Mouse (Mus musculus): ENCODE results near the gene Slc22a12. TPM values are rescaled to one million over a fixed set of nuclear protein-coding genes. Genes with fewer than 3 reads are reported as not detected.

The Slc22a12 gene
- polyA plus RNA-seq, 1 experiment from 2014 or later = 0.11 TPM

DNA sequence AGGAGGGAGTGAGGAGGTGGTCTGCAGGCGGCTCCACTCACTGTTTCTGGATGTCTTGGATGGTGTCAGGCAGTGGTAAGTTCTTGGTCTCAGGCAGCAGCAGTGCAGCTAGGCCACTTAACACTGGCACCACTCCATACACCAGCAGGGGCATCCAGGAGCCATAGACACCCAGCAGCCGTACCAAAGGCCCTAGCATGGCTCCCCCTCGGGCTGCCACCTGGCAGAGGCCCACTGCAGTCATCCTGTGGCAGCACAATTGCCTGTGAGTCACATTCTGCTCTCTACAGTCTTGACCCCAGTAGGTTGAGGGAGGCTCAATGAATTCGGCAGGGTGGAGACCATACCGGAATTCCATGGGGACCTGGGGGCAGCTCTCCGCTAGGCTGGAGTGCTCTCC lies 6.1 kb downstream of the Slc22a12 start:
- Histone ChIP-seq H3K9ac (ENCODE audit: low read depth, low read length) (0 out of 2 replicates have a peak overlapping the region, but pooled peaks have one; percentile 20), H3K27ac (ENCODE audit: low read length) (peak overlapping the region; percentile 33; the same call in 1 of the 2 replicates), H3K27me3 (ENCODE audit: control insufficient read depth, insufficient read depth, low read depth, low read length) (no peaks in the 10 kb centered on the region), H3K4me2 (ENCODE audit: low read length) (no peak overlapping the region), H3K4me3 (ENCODE audit: low read depth, low read length) (no peak overlapping the region), H3K4me1 (ENCODE audit: control insufficient read depth, insufficient read depth, low read length) (peaks cover 22% of the 10 kb centered on the region), H3K9me3 (replicated peaks; ENCODE audit: control insufficient read depth, low read length, poor library complexity, severe bottlenecking) (no peaks in the 10 kb centered on the region), H3K36me3 (ENCODE audit: control insufficient read depth, insufficient read depth, low read length) (no peaks in the 10 kb centered on the region)
- WGBS = 66% methylated on average over 6 of the region's 6 CpGs
- ATAC-seq = no peak

DNA sequence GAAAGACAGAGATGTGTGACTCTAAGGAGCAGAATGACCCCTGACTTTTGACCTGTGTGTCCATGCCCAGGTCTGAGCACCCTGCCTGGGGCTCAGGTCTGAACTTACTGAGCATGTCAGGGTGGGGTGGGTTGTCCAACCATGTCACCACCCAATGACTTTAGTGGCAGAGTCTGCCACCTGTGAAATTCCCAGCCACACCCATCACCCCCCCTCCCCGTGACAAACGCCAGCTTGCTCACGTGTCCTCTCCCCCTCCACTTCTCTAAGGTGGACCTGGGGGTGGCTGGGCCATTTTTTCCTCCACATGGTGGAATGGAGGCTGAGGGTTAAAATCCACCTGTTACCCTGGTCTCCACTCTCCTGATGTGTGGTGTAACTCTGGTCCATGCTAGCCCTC lies 6.6 kb downstream of the Slc22a12 start:
- 90% methylated on average over 3 of the region's 3 CpGs for WGBS
- Histone ChIP-seq H3K4me1 (ENCODE audit: control insufficient read depth, insufficient read depth, low read length) (peaks cover 27% of the 10 kb centered on the region), H3K27ac (ENCODE audit: low read length) (no peak overlapping the region), H3K9ac (ENCODE audit: low read depth, low read length) (no peak overlapping the region), H3K4me2 (ENCODE audit: low read length) (no peak overlapping the region), H3K4me3 (ENCODE audit: low read depth, low read length) (no peak overlapping the region), H3K36me3 (ENCODE audit: control insufficient read depth, insufficient read depth, low read length) (no peaks in the 10 kb centered on the region), H3K27me3 (ENCODE audit: control insufficient read depth, insufficient read depth, low read depth, low read length) (no peaks in the 10 kb centered on the region), H3K9me3 (replicated peaks; ENCODE audit: control insufficient read depth, low read length, poor library complexity, severe bottlenecking) (no peaks in the 10 kb centered on the region)
- no peak for ATAC-seq

DNA sequence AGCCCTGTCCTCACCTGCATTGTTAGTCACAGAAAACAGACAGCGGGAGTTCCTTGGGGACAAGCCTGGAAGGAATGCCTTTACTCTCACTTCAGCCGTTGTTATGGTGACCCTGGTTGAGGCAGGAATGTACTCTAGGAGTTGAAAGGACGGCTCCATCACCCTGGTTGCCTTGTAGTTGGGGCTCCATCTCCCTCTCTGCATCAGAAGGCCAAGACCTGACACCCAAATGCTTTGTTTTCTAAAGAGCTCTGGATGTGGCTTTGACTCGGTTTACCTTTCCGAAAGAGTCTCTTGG lies 8.8 kb downstream of the Slc22a12 start:
- Histone ChIP-seq H3K27me3 (ENCODE audit: control insufficient read depth, insufficient read depth, low read depth, low read length) (no peaks in the 10 kb centered on the region), H3K9ac (ENCODE audit: low read depth, low read length) (0 out of 2 replicates have a peak overlapping the region, but pooled peaks have one; percentile 20), H3K4me2 (ENCODE audit: low read length) (no peak overlapping the region), H3K27ac (ENCODE audit: low read length) (no peak overlapping the region), H3K36me3 (ENCODE audit: control insufficient read depth, insufficient read depth, low read length) (no peaks in the 10 kb centered on the region), H3K4me1 (ENCODE audit: control insufficient read depth, insufficient read depth, low read length) (peaks cover 46% of the 10 kb centered on the region), H3K4me3 (ENCODE audit: low read depth, low read length) (no peak overlapping the region), H3K9me3 (replicated peaks; ENCODE audit: control insufficient read depth, low read length, poor library complexity, severe bottlenecking) (no peaks in the 10 kb centered on the region)
- no peak for ATAC-seq
- 28% methylated on average over 5 of the region's 5 CpGs for WGBS

DNA sequence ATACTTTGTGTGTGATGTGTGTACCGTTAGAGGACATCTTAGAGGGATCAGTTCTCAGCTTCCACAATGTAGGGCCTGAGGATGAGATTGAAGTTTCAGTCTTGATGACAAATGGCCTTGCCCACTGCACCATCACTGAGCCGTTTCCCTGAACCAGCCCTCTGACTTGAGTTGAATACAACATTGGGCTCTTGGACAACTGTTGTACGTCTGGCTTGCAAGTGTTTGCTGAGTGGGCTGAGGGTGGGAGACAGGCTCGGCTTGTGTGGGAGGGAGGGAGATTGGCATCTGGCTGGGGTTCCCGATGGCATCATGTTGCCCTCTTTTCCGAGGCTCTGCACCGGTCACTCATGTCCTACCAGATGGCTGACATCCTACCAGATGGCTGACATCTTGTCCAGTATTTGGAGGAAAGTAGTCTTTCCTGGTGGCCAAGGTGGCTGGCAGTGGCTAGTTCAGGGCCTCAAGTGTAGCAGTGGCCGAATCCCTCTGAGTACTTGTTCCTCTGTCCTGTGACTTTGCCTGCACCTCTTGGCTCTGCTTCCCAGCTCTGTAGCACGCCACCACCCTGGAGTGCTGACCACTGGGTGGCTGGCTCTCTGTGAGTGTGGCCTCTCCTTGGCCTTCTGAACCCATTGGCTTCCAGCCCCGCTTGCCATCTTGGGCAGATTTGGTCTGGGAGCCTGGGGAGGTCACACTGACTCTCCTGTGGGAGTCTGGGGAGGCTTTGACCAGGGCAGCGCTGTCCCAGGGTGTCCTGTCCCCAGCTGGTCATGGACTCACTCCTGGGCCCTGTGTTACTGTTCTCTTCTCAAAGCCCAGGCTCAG lies 9.3 kb downstream of the Slc22a12 start:
- Histone ChIP-seq H3K27ac (ENCODE audit: low read length) (peak overlapping the region; percentile 50), H3K4me2 (ENCODE audit: low read length) (peak overlapping the region; percentile 33; the same call in 1 of the 2 replicates), H3K36me3 (ENCODE audit: control insufficient read depth, insufficient read depth, low read length) (no peaks in the 10 kb centered on the region), H3K9ac (ENCODE audit: low read depth, low read length) (0 out of 2 replicates have a peak overlapping the region, but pooled peaks have one; percentile 20), H3K4me1 (ENCODE audit: control insufficient read depth, insufficient read depth, low read length) (peaks cover 46% of the 10 kb centered on the region), H3K9me3 (replicated peaks; ENCODE audit: control insufficient read depth, low read length, poor library complexity, severe bottlenecking) (no peaks in the 10 kb centered on the region), H3K27me3 (ENCODE audit: control insufficient read depth, insufficient read depth, low read depth, low read length) (no peaks in the 10 kb centered on the region), H3K4me3 (ENCODE audit: low read depth, low read length) (no peak overlapping the region)
- WGBS = 63% methylated on average over 11 of the region's 11 CpGs
- no peak for ATAC-seq

DNA sequence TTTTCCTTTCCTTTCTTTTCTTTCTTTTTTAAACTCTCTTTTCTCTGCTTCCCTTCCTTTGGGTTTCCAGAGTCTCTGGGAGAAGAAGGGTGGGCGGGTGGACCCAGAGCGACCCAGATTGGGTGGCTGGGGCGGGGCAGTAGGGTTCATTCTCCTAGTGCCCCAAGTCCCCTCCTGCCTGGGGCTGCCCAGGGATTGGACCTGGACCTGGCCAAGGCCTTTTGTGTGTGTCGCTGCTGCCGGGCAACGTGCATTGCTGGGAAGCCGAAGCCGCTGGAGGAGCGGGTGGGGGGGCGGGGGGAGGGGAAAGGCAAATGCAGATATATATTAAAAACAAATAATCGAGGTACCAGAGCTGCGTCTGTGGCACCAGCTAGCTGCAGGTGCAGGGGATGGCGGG lies 10.2 kb downstream of the Slc22a12 start:
- H3K27ac ChIP-seq (ENCODE audit: low read length) = peak overlapping the region; percentile 50
- H3K4me2 ChIP-seq (ENCODE audit: low read length) = peak overlapping the region; percentile 33
- H3K4me3 ChIP-seq (ENCODE audit: low read depth, low read length) = no peak overlapping the region
- peaks cover 46% of the 10 kb centered on the region for H3K4me1 ChIP-seq (ENCODE audit: control insufficient read depth, insufficient read depth, low read length)
- no peak for ATAC-seq
- no peaks in the 10 kb centered on the region for H3K9me3 ChIP-seq (replicated peaks; ENCODE audit: control insufficient read depth, low read length, poor library complexity, severe bottlenecking)
- no peaks in the 10 kb centered on the region for H3K27me3 ChIP-seq (ENCODE audit: control insufficient read depth, insufficient read depth, low read depth, low read length)
- WGBS = 6% methylated on average over 13 of the region's 13 CpGs
- H3K36me3 ChIP-seq (ENCODE audit: control insufficient read depth, insufficient read depth, low read length) = no peaks in the 10 kb centered on the region; the same call in 1 of the 2 replicates
- no peak overlapping the region for H3K9ac ChIP-seq (ENCODE audit: low read depth, low read length)

DNA sequence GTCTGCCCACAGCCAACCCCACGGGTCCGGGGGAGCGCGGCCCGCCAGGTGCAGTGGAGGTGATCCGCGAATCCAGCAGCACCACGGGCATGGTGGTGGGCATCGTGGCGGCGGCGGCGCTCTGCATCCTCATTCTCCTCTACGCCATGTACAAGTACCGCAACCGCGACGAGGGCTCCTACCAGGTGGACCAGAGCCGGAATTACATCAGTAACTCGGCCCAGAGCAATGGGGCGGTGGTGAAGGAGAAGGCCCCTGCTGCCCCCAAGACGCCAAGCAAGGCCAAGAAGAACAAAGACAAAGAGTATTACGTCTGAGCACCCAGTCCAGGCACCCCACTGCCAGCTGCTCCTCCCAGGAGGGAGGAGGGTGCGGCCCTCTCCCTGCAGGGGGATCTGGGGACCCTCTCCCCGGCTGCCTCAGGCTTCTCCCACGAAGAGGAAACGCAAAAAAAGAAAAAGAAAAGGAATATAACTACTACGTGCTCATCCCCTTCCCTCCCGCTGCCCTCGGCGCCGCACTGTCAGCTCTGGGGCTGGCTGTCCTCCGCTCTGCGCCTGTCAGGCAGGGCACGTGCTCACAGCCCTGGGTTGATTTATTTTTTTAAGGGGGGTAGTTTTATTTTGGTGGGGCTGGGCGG lies 10.9 kb downstream of the Slc22a12 start:
- peak; percentile 9; the same call in 1 of the 2 replicates for ATAC-seq
- Histone ChIP-seq H3K9ac (ENCODE audit: low read depth, low read length) (peak overlapping the region; percentile 62), H3K27ac (ENCODE audit: low read length) (peak overlapping the region; percentile 71), H3K4me1 (ENCODE audit: control insufficient read depth, insufficient read depth, low read length) (peaks cover 46% of the 10 kb centered on the region), H3K4me3 (ENCODE audit: low read depth, low read length) (peak overlapping the region; percentile 27), H3K4me2 (ENCODE audit: low read length) (peak overlapping the region; percentile 60), H3K9me3 (replicated peaks; ENCODE audit: control insufficient read depth, low read length, poor library complexity, severe bottlenecking) (no peaks in the 10 kb centered on the region), H3K27me3 (ENCODE audit: control insufficient read depth, insufficient read depth, low read depth, low read length) (no peaks in the 10 kb centered on the region), H3K36me3 (ENCODE audit: control insufficient read depth, insufficient read depth, low read length) (no peaks in the 10 kb centered on the region; the same call in 1 of the 2 replicates)
- WGBS = 5% methylated on average over 36 of the region's 36 CpGs

DNA sequence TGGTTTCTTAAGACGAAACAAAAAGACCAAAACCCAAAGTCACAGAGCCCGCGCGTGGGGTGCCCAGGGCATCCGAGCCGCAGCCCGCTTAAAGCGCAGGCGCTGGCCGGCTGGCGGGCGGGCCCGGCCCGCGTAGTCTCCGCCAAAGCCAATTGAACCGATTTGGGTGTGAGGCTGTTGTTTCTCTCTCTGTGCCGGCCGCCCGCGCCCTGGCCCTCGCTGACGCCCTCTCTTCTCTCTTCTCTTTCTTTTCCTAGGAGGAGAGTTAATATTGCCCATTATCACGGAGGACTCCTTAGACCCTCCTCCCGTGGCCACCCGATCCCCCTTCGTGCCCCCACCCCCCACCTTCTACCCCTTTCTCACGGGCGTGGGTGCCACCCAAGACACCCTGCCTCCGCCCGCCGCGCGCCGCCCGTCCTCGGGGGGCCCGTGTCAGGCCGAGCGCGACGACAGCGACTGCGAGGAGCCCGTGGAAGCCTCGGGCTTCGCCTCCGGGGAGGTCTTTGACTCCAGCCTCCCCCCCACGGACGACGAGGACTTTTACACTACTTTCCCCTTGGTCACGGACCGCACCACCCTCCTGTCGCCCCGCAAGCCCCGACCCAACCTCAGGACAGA lies 11.7 kb downstream of the Slc22a12 start:
- 1% methylated on average over 54 of the region's 56 CpGs for whole genome bisulfite sequencing
- peak overlapping the region; percentile 60 for H3K4me2 ChIP-seq (ENCODE audit: low read length)
- peak overlapping the region; percentile 27 for H3K4me3 ChIP-seq (ENCODE audit: low read depth, low read length)
- no peak for ATAC-seq
- peak overlapping the region; percentile 62 for H3K9ac ChIP-seq (ENCODE audit: low read depth, low read length)
- H3K4me1 ChIP-seq (ENCODE audit: control insufficient read depth, insufficient read depth, low read length) = peaks cover 46% of the 10 kb centered on the region
- H3K27me3 ChIP-seq (ENCODE audit: control insufficient read depth, insufficient read depth, low read depth, low read length) = no peaks in the 10 kb centered on the region
- H3K36me3 ChIP-seq (ENCODE audit: control insufficient read depth, insufficient read depth, low read length) = peaks cover 3% of the 10 kb centered on the region
- H3K27ac ChIP-seq (ENCODE audit: low read length) = peak overlapping the region; percentile 71
- H3K9me3 ChIP-seq (replicated peaks; ENCODE audit: control insufficient read depth, low read length, poor library complexity, severe bottlenecking) = no peaks in the 10 kb centered on the region

DNA sequence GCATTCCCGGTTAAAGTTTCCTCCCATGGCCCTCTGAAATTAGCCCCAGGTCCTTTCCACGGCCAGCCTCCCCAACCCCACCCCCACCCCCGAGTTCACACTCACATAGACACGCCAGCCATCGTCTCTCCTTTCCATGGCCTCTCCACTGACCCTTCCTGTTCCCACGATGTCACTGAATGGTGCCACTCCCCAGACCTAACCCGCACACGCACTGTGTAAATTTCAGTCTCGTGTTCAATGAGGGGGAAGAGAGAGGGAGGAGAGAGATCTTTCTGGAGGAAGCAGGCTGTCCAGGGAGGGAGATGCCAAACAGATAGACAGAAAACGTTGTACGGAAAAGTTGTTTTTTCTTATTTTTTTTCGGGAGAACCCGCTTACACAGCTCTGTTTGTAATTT lies 12.5 kb downstream of the Slc22a12 start:
- Histone ChIP-seq H3K27me3 (ENCODE audit: control insufficient read depth, insufficient read depth, low read depth, low read length) (no peaks in the 10 kb centered on the region), H3K4me1 (ENCODE audit: control insufficient read depth, insufficient read depth, low read length) (peaks cover 46% of the 10 kb centered on the region), H3K4me3 (ENCODE audit: low read depth, low read length) (no peak overlapping the region), H3K9ac (ENCODE audit: low read depth, low read length) (no peak overlapping the region), H3K4me2 (ENCODE audit: low read length) (peak overlapping the region; percentile 32), H3K27ac (ENCODE audit: low read length) (peak overlapping the region; percentile 33), H3K9me3 (replicated peaks; ENCODE audit: control insufficient read depth, low read length, poor library complexity, severe bottlenecking) (no peaks in the 10 kb centered on the region), H3K36me3 (ENCODE audit: control insufficient read depth, insufficient read depth, low read length) (peaks cover 6% of the 10 kb centered on the region)
- WGBS = 22% methylated on average over 13 of the region's 13 CpGs
- no peak for ATAC-seq

All from midbrain, embryonic 16.5 days (tissue).